ENCODE assay signal across 20 mouse cellular contexts in the genomic region with DNA sequence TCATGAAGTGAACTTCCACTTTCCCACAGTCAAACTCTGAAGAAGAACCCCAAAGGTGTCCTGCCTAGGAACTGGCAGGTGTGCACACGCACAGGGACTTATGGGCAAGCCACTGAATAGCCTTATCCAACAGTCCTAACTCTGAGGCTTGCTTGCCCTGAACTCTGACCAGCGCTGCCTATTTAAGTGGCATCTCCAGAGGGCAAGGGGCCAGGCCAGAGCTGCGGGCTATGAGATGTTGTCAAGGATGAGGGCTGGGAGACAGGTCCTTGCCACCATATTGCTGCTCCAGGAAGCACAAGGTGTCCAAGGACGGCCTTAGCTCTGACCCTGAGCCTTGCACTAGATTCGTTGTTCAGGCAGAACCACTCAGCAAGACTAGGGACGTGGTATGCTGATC. TPM values are rescaled to one million over a fixed set of nuclear protein-coding genes. Genes with fewer than 3 reads are reported as not detected.
DNase-seq lines count a peak whose midpoint lies in the region; ATAC-seq and TF ChIP-seq lines count a peak whose summit lies in the region.
"Had no signal": no experiment of that assay in that cellular context is flagged by ENCODE, and none has a peak within 500 bp of the region (broad histone marks: within the 10 kb centered on the region; RNA-seq: fewer than 3 reads in every experiment).

No protein-coding gene starts in this region.

- no peak overlapping the region for H3K27ac ChIP-seq in kidney, embryonic 16.5 days (ENCODE audit: low read length)
- H3K27ac ChIP-seq in liver, embryonic 16.5 days (ENCODE audit: low read length) = no peak overlapping the region
- no peak overlapping the region for H3K27ac ChIP-seq in liver, embryonic 11.5 days (ENCODE audit: low read depth, low read length)
- no peak overlapping the region for H3K27ac ChIP-seq in midbrain, embryonic 15.5 days
- H3K27ac ChIP-seq: embryonic facial prominence, embryonic 10.5 days; forebrain, embryonic 13.5 days; heart, embryonic 15.5 days had no signal

- ATAC-seq in kidney, embryonic 16.5 days (ENCODE audit: low FRiP score, low TSS enrichment) = no peak
- no peak for ATAC-seq in liver, embryonic 16.5 days (ENCODE audit: low read depth)
- ATAC-seq in liver, embryonic 11.5 days (replicated peaks; ENCODE audit: low FRiP score) = no peak
- ATAC-seq in midbrain, embryonic 15.5 days (replicated peaks) = no peak
- ATAC-seq: forebrain, embryonic 13.5 days; forebrain, postnatal 0 days had no signal

- no peak overlapping the region for H3K9ac ChIP-seq in kidney, embryonic 16.5 days (replicated peaks; ENCODE audit: low read length)
- no peak overlapping the region for H3K9ac ChIP-seq in liver, embryonic 16.5 days (ENCODE audit: low read depth, low read length)
- H3K9ac ChIP-seq in liver, embryonic 11.5 days (ENCODE audit: low read depth, low read length) = no peak overlapping the region
- no peak overlapping the region for H3K9ac ChIP-seq in midbrain, embryonic 15.5 days
- H3K9ac ChIP-seq: forebrain, embryonic 13.5 days; forebrain, postnatal 0 days; heart, embryonic 15.5 days had no signal

- no peaks in the 10 kb centered on the region for H3K9me3 ChIP-seq in kidney, embryonic 16.5 days (ENCODE audit: low read length)
- H3K9me3 ChIP-seq in liver, embryonic 16.5 days (replicated peaks; ENCODE audit: control insufficient read depth, low read length) = no peaks in the 10 kb centered on the region
- H3K9me3 ChIP-seq in liver, embryonic 11.5 days (ENCODE audit: control insufficient read depth, low read length) = no peaks in the 10 kb centered on the region
- no peaks in the 10 kb centered on the region for H3K9me3 ChIP-seq in midbrain, embryonic 15.5 days
- H3K9me3 ChIP-seq: embryonic facial prominence, embryonic 10.5 days; forebrain, embryonic 13.5 days; heart, embryonic 15.5 days had no signal

- H3K4me1 ChIP-seq in kidney, embryonic 16.5 days (ENCODE audit: insufficient read depth, low read length) = peaks cover 9% of the 10 kb centered on the region
- H3K4me1 ChIP-seq in liver, embryonic 16.5 days (ENCODE audit: control insufficient read depth, low read depth, low read length) = no peaks in the 10 kb centered on the region; the same call in 1 of the 2 replicates
- no peaks in the 10 kb centered on the region for H3K4me1 ChIP-seq in liver, embryonic 11.5 days (replicated peaks; ENCODE audit: control insufficient read depth, insufficient read depth, low read length)
- peaks cover under 1% of the 10 kb centered on the region; the same call in 1 of the 2 replicates for H3K4me1 ChIP-seq in midbrain, embryonic 15.5 days

- peak; percentile 54 for DNase-seq in kidney, adult 18-20 months
- peak; percentile 56 to 57 for DNase-seq in kidney, postnatal 36 days
- DNase-seq in kidney, postnatal 4 days = no peak
- DNase-seq in liver, embryonic 11.5 days (ENCODE audit: low spot score) = no peak
- DNase-seq: adrenal gland, adult 8-10 months; adrenal gland, postnatal 36 days; cerebellum, adult 2 months; cerebellum, postnatal 10 days; forebrain, postnatal 0 days; gastrocnemius, postnatal 36 days; heart, adult 11 months; heart, postnatal 14 days had no signal

- TF ChIP-seq POLR2A in myocyte (IDR thresholded peaks at IDR 0.05; ENCODE audit: insufficient read length, low read depth) = no peak

- H3K4me2 ChIP-seq in kidney, embryonic 16.5 days (replicated peaks; ENCODE audit: low read depth, low read length) = no peak overlapping the region
- H3K4me2 ChIP-seq in liver, embryonic 16.5 days (ENCODE audit: low read depth, low read length) = peak overlapping the region; percentile 48; the same call in 1 of the 2 replicates
- H3K4me2 ChIP-seq in liver, embryonic 11.5 days = no peak overlapping the region
- H3K4me2 ChIP-seq in myocyte (ENCODE audit: low read depth) = no peak overlapping the region
- H3K4me2 ChIP-seq in midbrain, embryonic 15.5 days = no peak overlapping the region
- H3K4me2 ChIP-seq: forebrain, embryonic 13.5 days; heart, embryonic 11.5 days; heart, embryonic 15.5 days had no signal

- no peak overlapping the region for H3ac ChIP-seq in myocyte (ENCODE audit: control insufficient read depth, insufficient read length)

- WGBS in kidney, embryonic 16.5 days = 88% methylated on average over 6 of the region's 6 CpGs
- WGBS in liver, embryonic 16.5 days (ENCODE audit: insufficient replicate concordance) = 62% methylated on average over 6 of the region's 6 CpGs
- whole genome bisulfite sequencing in liver, embryonic 11.5 days = 82% methylated on average over 6 of the region's 6 CpGs
- WGBS in midbrain, embryonic 15.5 days = 90% methylated on average over 6 of the region's 6 CpGs

- peaks cover 10% of the 10 kb centered on the region for H3K36me3 ChIP-seq in kidney, embryonic 16.5 days (ENCODE audit: insufficient read depth, low read length)
- no peaks in the 10 kb centered on the region; the same call in 1 of the 2 replicates for H3K36me3 ChIP-seq in liver, embryonic 16.5 days (ENCODE audit: control insufficient read depth, insufficient read depth)
- H3K36me3 ChIP-seq in liver, embryonic 11.5 days (ENCODE audit: control insufficient read depth, insufficient read depth, low read length) = no peaks in the 10 kb centered on the region
- no peaks in the 10 kb centered on the region for H3K36me3 ChIP-seq in myocyte (ENCODE audit: control insufficient read depth, insufficient read depth)
- no peaks in the 10 kb centered on the region for H3K36me3 ChIP-seq in midbrain, embryonic 15.5 days (replicated peaks)

- no peak overlapping the region for H3K4me3 ChIP-seq in kidney, embryonic 16.5 days (ENCODE audit: low read length)
- no peak overlapping the region for H3K4me3 ChIP-seq in liver, embryonic 16.5 days (ENCODE audit: low read depth, low read length)
- no peak overlapping the region for H3K4me3 ChIP-seq in liver, embryonic 11.5 days (ENCODE audit: low read depth, low read length)
- peak overlapping the region; percentile 18 for H3K4me3 ChIP-seq in myocyte
- no peak overlapping the region for H3K4me3 ChIP-seq in midbrain, embryonic 15.5 days
- H3K4me3 ChIP-seq: embryonic facial prominence, embryonic 10.5 days; forebrain, embryonic 13.5 days; heart, embryonic 15.5 days had no signal

- H3K79me2 ChIP-seq in myocyte (ENCODE audit: control insufficient read depth, insufficient read depth) = no peaks in the 10 kb centered on the region

- no peaks in the 10 kb centered on the region for H3K27me3 ChIP-seq in kidney, embryonic 16.5 days (ENCODE audit: insufficient read depth, low read length)
- H3K27me3 ChIP-seq in liver, embryonic 16.5 days (ENCODE audit: control insufficient read depth, insufficient read depth, low read depth, low read length) = peaks cover 1% of the 10 kb centered on the region; the same call in 1 of the 2 replicates
- H3K27me3 ChIP-seq in liver, embryonic 11.5 days (replicated peaks; ENCODE audit: control insufficient read depth, insufficient read depth, low read length) = peaks cover 9% of the 10 kb centered on the region; the same call in 1 of the 2 replicates
- peaks cover 35% of the 10 kb centered on the region for H3K27me3 ChIP-seq in myocyte (ENCODE audit: control insufficient read depth, insufficient read depth, insufficient read length)
- H3K27me3 ChIP-seq in midbrain, embryonic 15.5 days (replicated peaks) = peaks cover 9% of the 10 kb centered on the region
- H3K27me3 ChIP-seq: heart, embryonic 15.5 days had no signal

TF ChIP-seq in myocyte, 11 proteins besides CTCF, POLR2A, EP300 and RAD21:
- TF ChIP-seq POLR2AphosphoS2 (IDR thresholded peaks at IDR 0.05; ENCODE audit: insufficient read length, low read depth) (no peak), SRF (IDR thresholded peaks at IDR 0.05; ENCODE audit: control insufficient read depth, insufficient read length, low read depth) (no peak), REST (IDR thresholded peaks at IDR 0.05; ENCODE audit: insufficient read depth, insufficient read length) (no peak), MYOD1 (IDR thresholded peaks at IDR 0.05; ENCODE audit: control insufficient read depth in 1 of 3, insufficient read length in 2 of 3, low read depth in 2 of 3) (no peak), MAX (IDR thresholded peaks at IDR 0.05; ENCODE audit: low read depth) (no peak), TCF3 (IDR thresholded peaks at IDR 0.05; ENCODE audit: insufficient read length, low read depth) (no peak), CEBPB (IDR thresholded peaks at IDR 0.05; ENCODE audit: insufficient read depth, poor library complexity, severe bottlenecking) (no peak), MYOG (IDR thresholded peaks at IDR 0.05; ENCODE audit: control insufficient read depth in 1 of 3, insufficient read depth in 1 of 3, insufficient read length in 2 of 3, low read depth in 2 of 3) (no peak), TCF12 (IDR thresholded peaks at IDR 0.05; ENCODE audit: insufficient read depth, poor library complexity, severe bottlenecking) (no peak), USF1 (IDR thresholded peaks at IDR 0.05; ENCODE audit: low read depth) (no peak), E2F4 (IDR thresholded peaks at IDR 0.05; ENCODE audit: insufficient read depth) (no peak)

RNA-seq across cellular contexts. Expression of gene Klf15, which starts 6.7 kb away (rescaled TPM):
- 16.1 TPM in 2 replicates for polyA plus RNA-seq in kidney, embryonic 16.5 days (2015; fragmentation: Nextera tagmentation; extraction: Ambion mirVana)
- polyA plus RNA-seq in liver, embryonic 16.5 days (2015; fragmentation: Nextera tagmentation; extraction: Ambion mirVana) = 21.7 and 25.8 TPM in 2 replicates
- 10.6 and 12.3 TPM in 2 replicates for polyA plus RNA-seq in liver, embryonic 11.5 days (2014; fragmentation: Nextera tagmentation; extraction: Ambion mirVana)
- 1.8 TPM for polyA plus RNA-seq in myocyte (2012; fragmentation: generic; extraction: Trizol)
- 13.6 and 15.5 TPM in 2 replicates for polyA plus RNA-seq in midbrain, embryonic 15.5 days (2015; fragmentation: Nextera tagmentation; extraction: Ambion mirVana)

RNA-seq across cellular contexts. Expression of gene Aldh1l1, which starts 17.2 kb away (rescaled TPM):
- polyA plus RNA-seq in kidney, embryonic 16.5 days (2015; fragmentation: Nextera tagmentation; extraction: Ambion mirVana) = 21.1 and 23.4 TPM in 2 replicates
- polyA plus RNA-seq in liver, embryonic 16.5 days (2015; fragmentation: Nextera tagmentation; extraction: Ambion mirVana) = 35.9 and 48.3 TPM in 2 replicates
- 6.5 and 6.6 TPM in 2 replicates for polyA plus RNA-seq in liver, embryonic 11.5 days (2014; fragmentation: Nextera tagmentation; extraction: Ambion mirVana)
- 1.1 TPM for polyA plus RNA-seq in myocyte (2012; fragmentation: generic; extraction: Trizol)
- polyA plus RNA-seq in midbrain, embryonic 15.5 days (2015; fragmentation: Nextera tagmentation; extraction: Ambion mirVana) = 49.9 and 58.7 TPM in 2 replicates

RNA-seq across cellular contexts. Expression of gene Cfap100, which starts 40.4 kb away (rescaled TPM):
- polyA plus RNA-seq in kidney, embryonic 16.5 days (2015; fragmentation: Nextera tagmentation; extraction: Ambion mirVana) = 0.49 and 0.62 TPM in 2 replicates
- polyA plus RNA-seq in liver, embryonic 16.5 days (2015; fragmentation: Nextera tagmentation; extraction: Ambion mirVana) = 0.08 and 0.19 TPM in 2 replicates
- polyA plus RNA-seq in liver, embryonic 11.5 days (2014; fragmentation: Nextera tagmentation; extraction: Ambion mirVana) = 0.18 TPM in 2 replicates
- 0.02 TPM for polyA plus RNA-seq in myocyte (2012; fragmentation: generic; extraction: Trizol)
- polyA plus RNA-seq in midbrain, embryonic 15.5 days (2015; fragmentation: Nextera tagmentation; extraction: Ambion mirVana) = 7.8 and 8.1 TPM in 2 replicates
- polyA plus RNA-seq: heart, embryonic 11.5 days had no signal

Comparison
In these comparisons a context has a peak if more than half of its experiments do, and no peak if none do; other contexts are left out.
1. DNase-seq: peak in kidney, adult 18-20 months (single experiment) and kidney, postnatal 36 days (2 of 2); none in kidney, postnatal 4 days (0 of 2) and liver, embryonic 11.5 days (single experiment).